Mouse (Mus musculus) limb, embryonic 14.5 days (tissue): ENCODE data around the gene Kcnmb4. TPM values are rescaled to one million over a fixed set of nuclear protein-coding genes. Genes with fewer than 3 reads are reported as not detected.
A peak's percentile ranks its signal among the peaks of the same experiment; 100 is the strongest.

ENCODE experiments used
- ATAC-seq: fragments of 200-750 bp; cut with Nextera tagmentation; 2 replicates; pipeline ENCODE4 v1.8.0; 2017; ENCODE audit warnings: low read depth, moderate number of reproducible peaks, moderate TSS enrichment; ENCODE audit not compliant: low FRiP score
- DNase-seq: peaks from one replicate; pipeline ENCODE4 v3.0.0-alpha.2; 2015; ENCODE audit warnings: low spot score
- H3K27ac ChIP-seq: fragments of 300-500 bp; sonication (generic); replicated peaks from 2 replicates; pipeline ENCODE4 v1.5.1; 2014; ENCODE audit warnings: low read depth, mild to moderate bottlenecking, low read length, moderate library complexity, mixed read lengths
- H3K27me3 ChIP-seq: fragments of 300-500 bp; sonication (generic); 2 replicates; pipeline ENCODE4 v1.6.1; 2014; ENCODE audit warnings: low read length, mixed read lengths; ENCODE audit not compliant: control insufficient read depth, insufficient read depth
- H3K36me3 ChIP-seq: fragments of 300-500 bp; sonication (generic); 2 replicates; pipeline ENCODE4 v1.6.1; 2014; ENCODE audit warnings: mild to moderate bottlenecking, low read length, moderate library complexity, mixed read lengths; ENCODE audit not compliant: control insufficient read depth, insufficient read depth
- H3K4me1 ChIP-seq: fragments of 300-500 bp; sonication (generic); 2 replicates; pipeline ENCODE4 v1.6.1; 2014; ENCODE audit warnings: antibody characterized with exemption, low read length, mixed read lengths; ENCODE audit not compliant: control insufficient read depth, insufficient read depth
- H3K4me2 ChIP-seq: fragments of 300-500 bp; sonication (generic); replicated peaks from 2 replicates; pipeline ENCODE4 v1.6.1; 2014; ENCODE audit warnings: low read depth, mild to moderate bottlenecking, low read length, moderate library complexity; ENCODE audit not compliant: severe bottlenecking
- H3K4me3 ChIP-seq: fragments of 300-500 bp; sonication (generic); replicated peaks from 2 replicates; pipeline ENCODE4 v1.5.1; 2014; ENCODE audit warnings: low read length
- H3K9ac ChIP-seq: fragments of 300-500 bp; sonication (generic); 2 replicates; pipeline ENCODE4 v1.6.1; 2014; ENCODE audit warnings: mild to moderate bottlenecking, low read depth, low read length, moderate library complexity; ENCODE audit not compliant: severe bottlenecking
- H3K9me3 ChIP-seq: fragments of 300-500 bp; sonication (generic); 2 replicates; pipeline ENCODE4 v1.6.1; 2016; ENCODE audit warnings: low read length; ENCODE audit not compliant: control insufficient read depth
- POLR2A ChIP-seq: fragments of 200-500 bp; IDR thresholded peaks from 2 replicates; pipeline ENCODE4 v1.8.0; 2012; ENCODE audit warnings: inconsistent platforms, mild to moderate bottlenecking, moderate library complexity, borderline replicate concordance; ENCODE audit not compliant: insufficient read depth, insufficient read length; ENCODE audit errors: extremely low read depth
- whole genome bisulfite sequencing: fragments of 180-500 bp; shearing (Covaris S2); extraction: QIAGEN DNeasy Blood & Tissue Kit; methylation state at CpG from one replicate; pipeline ENCODE4 v1.1.7; 2014; 5-methylcytosine and 5-hydroxymethylcytosine counted together
- polyA plus RNA-seq, 2 experiments: library from polyadenylated mRNA; depleted of rRNA in 1 of 2; stranded (reverse) in 1 of 2; unstranded in 1 of 2; fragments of >200 nt; fragmentation: Nextera tagmentation in 1 of 2; extraction: Ambion mirVana in 1 of 2; gene quantifications; 2 replicates each; pipeline versions ENCODE4 v1.2.1 to v1.2.3; 2012 to 2014

Gene Kcnmb4
- polyA plus RNA-seq, 2 experiments: 13.7 to 31.8 TPM

GRCm38 (mm10) chr10:116396279-116396678, 77.4 kb downstream of the Kcnmb4 start:
- DNase-seq (no peak), ATAC-seq (no peak)
- no peaks in the 10 kb centered on the region for H3K36me3 ChIP-seq
- H3K27me3 ChIP-seq: no peaks in the 10 kb centered on the region
- no peaks in the 10 kb centered on the region for H3K9me3 ChIP-seq
- H3K4me1 ChIP-seq: peaks cover 14% of the 10 kb centered on the region
- no peak for TF ChIP-seq POLR2A
- H3K27ac ChIP-seq: no peak overlapping the region
- WGBS: 78% methylated on average over 5 of the region's 5 CpGs
- no peak overlapping the region for H3K4me3 ChIP-seq
- H3K4me2 ChIP-seq: no peak overlapping the region
- H3K9ac ChIP-seq: no peak overlapping the region

GRCm38 (mm10) chr10:116394585-116394984, 79.1 kb downstream of the Kcnmb4 start:
- Histone ChIP-seq H3K27ac (no peak overlapping the region), H3K4me1 (peaks cover 14% of the 10 kb centered on the region), H3K9ac (no peak overlapping the region), H3K4me2 (no peak overlapping the region), H3K36me3 (no peaks in the 10 kb centered on the region), H3K4me3 (no peak overlapping the region), H3K27me3 (no peaks in the 10 kb centered on the region), H3K9me3 (no peaks in the 10 kb centered on the region)
- no peak for TF ChIP-seq POLR2A
- DNase-seq (peak; percentile 36), ATAC-seq (no peak)
- WGBS: 33% methylated on average over 3 of the region's 4 CpGs

GRCm38 (mm10) chr10:116393790-116394475, 79.7 kb downstream of the Kcnmb4 start:
- no peak overlapping the region for H3K27ac ChIP-seq
- H3K36me3 ChIP-seq: no peaks in the 10 kb centered on the region
- no peak overlapping the region for H3K4me3 ChIP-seq
- no peaks in the 10 kb centered on the region for H3K27me3 ChIP-seq
- no peak for TF ChIP-seq POLR2A
- ATAC-seq (no peak), DNase-seq (peak; percentile 49)
- 53% methylated on average over 9 of the region's 9 CpGs for WGBS
- peaks cover 14% of the 10 kb centered on the region for H3K4me1 ChIP-seq
- no peaks in the 10 kb centered on the region for H3K9me3 ChIP-seq
- H3K4me2 ChIP-seq: no peak overlapping the region
- H3K9ac ChIP-seq: no peak overlapping the region

- ATAC-seq: no peak
- no peaks in the 10 kb centered on the region for H3K27me3 ChIP-seq
- H3K27ac ChIP-seq: no peak overlapping the region
Observed at GRCm38 (mm10) chr10:116388840-116389239, 84.8 kb downstream of the Kcnmb4 start.

GRCm38 (mm10) chr10:116386391-116386885, 87.2 kb downstream of the Kcnmb4 start:
- Histone ChIP-seq H3K9ac (no peak overlapping the region), H3K4me2 (no peak overlapping the region), H3K4me3 (no peak overlapping the region), H3K36me3 (no peaks in the 10 kb centered on the region), H3K9me3 (no peaks in the 10 kb centered on the region), H3K4me1 (peaks cover 7% of the 10 kb centered on the region), H3K27me3 (no peaks in the 10 kb centered on the region), H3K27ac (no peak overlapping the region)
- WGBS: 20% methylated on average over 7 of the region's 7 CpGs
- ATAC-seq (no peak), DNase-seq (peak; percentile 80)
- no peak for TF ChIP-seq POLR2A

More at GRCm38 (mm10) chr10:116388840-116389239, 84.8 kb downstream of the Kcnmb4 start:
- peaks cover 12% of the 10 kb centered on the region for H3K4me1 ChIP-seq
- no peaks in the 10 kb centered on the region for H3K9me3 ChIP-seq
- H3K4me3 ChIP-seq: no peak overlapping the region
- no peak for DNase-seq
- H3K4me2 ChIP-seq: no peak overlapping the region
- H3K9ac ChIP-seq: no peak overlapping the region
- no peak for TF ChIP-seq POLR2A
- 72% methylated on average over 6 of the region's 6 CpGs for WGBS
- H3K36me3 ChIP-seq: no peaks in the 10 kb centered on the region
